ENCODE assay signal across 8 mouse cellular contexts in the genomic region with DNA sequence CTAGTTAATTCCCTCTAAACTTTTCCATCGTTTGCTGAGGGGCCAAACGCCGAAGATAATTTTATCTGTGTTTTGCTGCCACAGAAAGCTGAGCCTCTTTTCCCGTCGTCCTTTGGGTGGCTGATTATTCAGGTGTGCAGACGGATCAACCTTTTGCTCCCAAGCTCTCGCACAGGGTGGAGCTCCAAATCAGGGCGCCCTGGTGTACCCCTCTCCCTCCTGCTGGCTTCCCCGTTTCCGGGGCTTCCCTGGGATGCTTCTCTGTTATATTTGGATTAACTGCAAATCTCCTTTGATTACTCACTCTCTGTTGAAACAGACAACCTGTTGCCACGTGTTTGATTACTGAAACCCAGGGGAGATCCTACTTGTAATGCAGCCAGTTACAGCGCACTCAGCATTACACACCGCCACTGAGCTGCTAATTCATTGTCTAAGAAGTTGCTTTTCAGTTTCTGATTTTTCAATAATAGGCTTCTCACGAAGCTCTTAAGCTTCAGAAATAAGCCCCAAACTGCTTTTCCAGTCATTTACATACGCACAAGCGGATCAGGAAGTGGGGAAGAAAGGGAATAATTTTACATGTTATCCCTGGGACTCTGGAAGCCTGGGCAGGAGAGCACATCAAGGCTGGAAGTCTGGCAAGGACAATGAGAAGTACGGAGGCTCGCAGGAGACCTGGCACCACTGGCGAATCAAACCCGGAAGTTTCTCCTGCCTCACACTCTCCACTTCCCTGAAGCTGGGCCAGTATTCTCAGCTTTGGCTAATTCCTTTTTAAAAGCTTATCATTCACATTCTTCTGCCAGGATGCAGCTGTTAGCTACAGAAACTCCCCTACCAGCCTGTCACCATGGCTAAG. TPM values are rescaled to one million over a fixed set of nuclear protein-coding genes. Genes with fewer than 3 reads are reported as not detected.
DNase-seq lines count a peak whose midpoint lies in the region; ATAC-seq and TF ChIP-seq lines count a peak whose summit lies in the region.

No protein-coding gene starts in this region.

- no peaks in the 10 kb centered on the region for H3K36me3 ChIP-seq in liver, embryonic 12.5 days
- H3K36me3 ChIP-seq in hindbrain, embryonic 16.5 days (ENCODE audit: control insufficient read depth, insufficient read depth, low read length): no peaks in the 10 kb centered on the region
- no peaks in the 10 kb centered on the region for H3K36me3 ChIP-seq in midbrain, postnatal 0 days (ENCODE audit: insufficient read depth, low read length)

- DNase-seq in adrenal gland, postnatal 10 days: peak; percentile 5
- no peak for DNase-seq in adrenal gland, adult 8-10 months
- DNase-seq in liver: no peak
- DNase-seq in midbrain, postnatal 0 days (ENCODE audit: low spot score): peak; percentile 46
- DNase-seq in layer of hippocampus, postnatal 36 days: no peak
- no peak for DNase-seq in cerebellum, adult 11-12 months

- H3K4me2 ChIP-seq in liver, embryonic 12.5 days: peak overlapping the region; percentile 40
- peak overlapping the region; percentile 35 for H3K4me2 ChIP-seq in hindbrain, embryonic 16.5 days (ENCODE audit: low read length)
- peak overlapping the region; percentile 45 for H3K4me2 ChIP-seq in midbrain, postnatal 0 days (ENCODE audit: low read depth, low read length, poor library complexity, severe bottlenecking)

- H3K27me3 ChIP-seq in liver, embryonic 12.5 days (replicated peaks): no peaks in the 10 kb centered on the region
- no peaks in the 10 kb centered on the region for H3K27me3 ChIP-seq in hindbrain, embryonic 16.5 days (replicated peaks; ENCODE audit: control insufficient read depth, insufficient read depth, low read length)
- no peaks in the 10 kb centered on the region for H3K27me3 ChIP-seq in midbrain, postnatal 0 days (ENCODE audit: insufficient read depth, low read length)

- no peaks in the 10 kb centered on the region for H3K4me1 ChIP-seq in liver, embryonic 12.5 days
- H3K4me1 ChIP-seq in hindbrain, embryonic 16.5 days (ENCODE audit: control insufficient read depth, insufficient read depth, low read depth, low read length): peaks cover 19% of the 10 kb centered on the region
- H3K4me1 ChIP-seq in midbrain, postnatal 0 days (ENCODE audit: insufficient read depth, low read length): peaks cover 11% of the 10 kb centered on the region; the same call in 1 of the 2 replicates

- H3K27ac ChIP-seq in liver, embryonic 12.5 days: no peak overlapping the region
- H3K27ac ChIP-seq in hindbrain, embryonic 16.5 days (ENCODE audit: low read depth, low read length): no peak overlapping the region
- H3K27ac ChIP-seq in midbrain, postnatal 0 days (ENCODE audit: low read depth, low read length): no peak overlapping the region

- H3K4me3 ChIP-seq in liver, embryonic 12.5 days: no peak overlapping the region
- H3K4me3 ChIP-seq in hindbrain, embryonic 16.5 days (ENCODE audit: low read length): no peak overlapping the region
- peak overlapping the region; percentile 10; the same call in 1 of the 2 replicates for H3K4me3 ChIP-seq in midbrain, postnatal 0 days (ENCODE audit: low read depth, low read length)

- TF ChIP-seq CTCF in midbrain, postnatal 0 days (IDR thresholded peaks at IDR 0.05): no peak

- no peak for ATAC-seq in liver, embryonic 12.5 days
- ATAC-seq in hindbrain, embryonic 16.5 days: no peak
- no peak for ATAC-seq in midbrain, postnatal 0 days (ENCODE audit: low FRiP score)

- no peaks in the 10 kb centered on the region for H3K9me3 ChIP-seq in liver, embryonic 12.5 days (replicated peaks)
- no peaks in the 10 kb centered on the region for H3K9me3 ChIP-seq in hindbrain, embryonic 16.5 days (ENCODE audit: control insufficient read depth, low read length)
- H3K9me3 ChIP-seq in midbrain, postnatal 0 days (ENCODE audit: low read length): no peaks in the 10 kb centered on the region

- WGBS in liver, embryonic 12.5 days (ENCODE audit: insufficient replicate concordance): 25% methylated on average over 20 of the region's 20 CpGs
- 24% methylated on average over 20 of the region's 20 CpGs for WGBS in hindbrain, embryonic 16.5 days
- WGBS in midbrain, postnatal 0 days: 10% methylated on average over 20 of the region's 20 CpGs

- H3K9ac ChIP-seq in liver, embryonic 12.5 days: no peak overlapping the region
- no peak overlapping the region for H3K9ac ChIP-seq in hindbrain, embryonic 16.5 days (ENCODE audit: low read depth, low read length)
- H3K9ac ChIP-seq in midbrain, postnatal 0 days (replicated peaks; ENCODE audit: low read length, poor library complexity, severe bottlenecking): no peak overlapping the region

RNA-seq across cellular contexts. Expression of a gene that starts 19.5 kb away (rescaled TPM):
- total RNA-seq in adrenal gland, postnatal 10 days (2021): 1 to 10 TPM; 1.5 to 1.7 TPM
- total RNA-seq in adrenal gland, adult 8-10 months (2022): 1 to 10 TPM in 2 of 4 experiments, under 1 TPM in 2; 0.46 to 1.4 (median 1.1) TPM
- polyA plus RNA-seq in liver, embryonic 12.5 days (2016; fragmentation: Nextera tagmentation; extraction: Ambion mirVana): 1.7 and 2.2 TPM in 2 replicates
- polyA plus RNA-seq in hindbrain, embryonic 16.5 days (2015; fragmentation: Nextera tagmentation; extraction: Ambion mirVana): 244 and 264 TPM in 2 replicates
- 230 and 244 TPM in 2 replicates for total RNA-seq in midbrain, postnatal 0 days (2014; rRNA removed)
- 303 and 322 TPM in 2 replicates for polyA plus RNA-seq in midbrain, postnatal 0 days (2015; fragmentation: Nextera tagmentation; extraction: Ambion mirVana)
- 100 to 1,000 TPM; 132 to 135 TPM for total RNA-seq in layer of hippocampus, postnatal 36 days (2021)

Comparison
In these comparisons a context has a peak if more than half of its experiments do, and no peak if none do; other contexts are left out.
1. DNase-seq: peak in adrenal gland, postnatal 10 days (single experiment) and midbrain, postnatal 0 days (single experiment); none in adrenal gland, adult 8-10 months (single experiment), liver (single experiment), layer of hippocampus, postnatal 36 days (0 of 2) and cerebellum, adult 11-12 months (single experiment).
2. RNA of a gene that starts 19.5 kb away (total RNA-seq): 230 to 244 TPM in midbrain, postnatal 0 days and 132 to 135 TPM in layer of hippocampus, postnatal 36 days; 1.5 to 1.7 TPM in adrenal gland, postnatal 10 days and 0.46 to 1.4 TPM in adrenal gland, adult 8-10 months; every median in the first group is over 10 times any median in the second.
3. Peak in every context shown above with its lines, with median percentiles within 50 percentile points of each other: H3K4me2 ChIP-seq.